Mouse (Mus musculus): ENCODE measurements around the gene Psmb4. TPM values are rescaled to one million over a fixed set of nuclear protein-coding genes. Genes with fewer than 3 reads are reported as not detected.
"Not testable (repeated sequence)": the region's sequence is repeated elsewhere in the genome, so short reads cannot be mapped to it uniquely, and the experiment has no call there.

The Psmb4 gene
- polyA plus RNA-seq, 1 experiment from 2014 or later, result 394 TPM

DNA sequence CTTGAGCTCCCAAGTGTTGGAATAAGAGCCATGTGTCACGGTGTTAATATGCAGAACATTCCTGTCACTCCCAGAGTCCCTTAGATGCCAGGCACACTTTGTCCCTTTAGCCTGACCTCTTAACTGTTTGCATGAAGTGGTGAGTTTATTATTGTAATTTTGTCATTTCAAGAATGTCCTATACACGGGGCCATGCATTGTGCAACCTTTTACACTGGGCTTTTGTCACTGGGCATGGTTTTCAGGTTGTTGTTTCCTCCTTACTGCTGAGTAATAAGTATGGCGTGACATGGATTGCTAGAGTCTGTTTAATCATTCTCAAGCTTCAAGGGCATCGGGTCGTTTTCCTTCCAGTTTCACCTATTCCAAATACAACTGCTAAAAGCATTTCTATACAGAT lies 27.0 kb upstream of the Psmb4 start:
- 50% methylated on average over 5 of the region's 5 CpGs for WGBS
- no peak for ATAC-seq (ENCODE audit: low read depth)

DNA sequence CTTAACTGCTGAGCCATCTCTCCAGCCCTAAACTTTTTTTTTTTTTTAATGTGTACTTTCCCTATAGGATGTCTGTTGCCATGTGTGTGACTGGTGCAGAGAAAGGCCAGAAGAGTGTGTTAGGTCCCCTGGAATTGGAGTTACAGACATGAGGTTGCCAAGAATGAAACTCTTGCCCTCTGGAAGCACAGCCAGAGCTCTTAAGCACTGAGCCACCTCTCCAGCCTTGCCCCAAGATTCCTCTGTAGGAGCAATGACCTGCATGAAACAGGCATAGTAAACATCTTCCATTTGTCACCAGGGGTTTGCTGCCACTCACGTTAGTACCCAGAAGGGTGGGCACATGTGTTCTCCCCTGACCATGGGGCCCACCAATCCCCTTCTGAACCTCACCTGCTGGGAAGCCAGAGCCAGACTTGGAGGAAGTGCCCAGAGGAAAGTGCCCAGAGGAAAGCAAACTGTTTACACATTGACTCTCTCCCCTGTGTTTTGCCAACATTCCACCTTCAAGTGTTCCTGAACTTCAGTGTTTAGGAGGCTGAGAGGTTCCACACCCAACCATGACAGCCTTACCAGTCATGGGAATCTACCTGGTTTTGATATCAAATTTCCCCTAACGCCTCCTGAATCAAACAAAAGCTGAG lies 24.4 kb upstream of the Psmb4 start:
- no peak for ATAC-seq (ENCODE audit: low read depth)
- Histone ChIP-seq H3K27me3 (ENCODE audit: control insufficient read depth, insufficient read depth, low read length) (no peaks in the 10 kb centered on the region), H3K9ac (replicated peaks; ENCODE audit: low read depth, low read length) (no peak overlapping the region), H3K9me3 (ENCODE audit: control insufficient read depth, low read length) (no peaks in the 10 kb centered on the region), H3K36me3 (ENCODE audit: control insufficient read depth, insufficient read depth, low read length) (no peaks in the 10 kb centered on the region), H3K27ac (ENCODE audit: low read depth, low read length) (no peak overlapping the region), H3K4me2 (ENCODE audit: low read depth, low read length) (no peak overlapping the region), H3K4me1 (ENCODE audit: control insufficient read depth, insufficient read depth, low read length) (no peaks in the 10 kb centered on the region), H3K4me3 (ENCODE audit: low read depth, low read length) (no peak overlapping the region)
- 82% methylated on average over 2 of the region's 2 CpGs for WGBS

More for the DNA sequence above, 27.0 kb upstream of the Psmb4 start:
- Histone ChIP-seq H3K4me1 (ENCODE audit: control insufficient read depth, insufficient read depth, low read length) (no peaks in the 10 kb centered on the region), H3K4me3 (ENCODE audit: low read depth, low read length) (no peak overlapping the region), H3K9ac (replicated peaks; ENCODE audit: low read depth, low read length) (no peak overlapping the region), H3K4me2 (ENCODE audit: low read depth, low read length) (no peak overlapping the region), H3K27me3 (ENCODE audit: control insufficient read depth, insufficient read depth, low read length) (no peaks in the 10 kb centered on the region), H3K36me3 (ENCODE audit: control insufficient read depth, insufficient read depth, low read length) (no peaks in the 10 kb centered on the region), H3K9me3 (ENCODE audit: control insufficient read depth, low read length) (no peaks in the 10 kb centered on the region), H3K27ac (ENCODE audit: low read depth, low read length) (no peak overlapping the region)

GRCm38 (mm10) chr3:94906482-94906881 lies 19.7 kb upstream of the Psmb4 start:
- H3K9me3 ChIP-seq (ENCODE audit: control insufficient read depth, low read length), result no peaks in the 10 kb centered on the region
- H3K27ac ChIP-seq (ENCODE audit: low read depth, low read length), result no peak overlapping the region
- no peaks in the 10 kb centered on the region for H3K36me3 ChIP-seq (ENCODE audit: control insufficient read depth, insufficient read depth, low read length)
- no peaks in the 10 kb centered on the region for H3K4me1 ChIP-seq (ENCODE audit: control insufficient read depth, insufficient read depth, low read length)
- H3K4me3 ChIP-seq (ENCODE audit: low read depth, low read length), result no peak overlapping the region
- no peaks in the 10 kb centered on the region for H3K27me3 ChIP-seq (ENCODE audit: control insufficient read depth, insufficient read depth, low read length)
- WGBS, result 55% methylated on average over 1 of the region's 1 CpGs
- H3K4me2 ChIP-seq (ENCODE audit: low read depth, low read length), result no peak overlapping the region
- no peak for ATAC-seq (ENCODE audit: low read depth)
- H3K9ac ChIP-seq (replicated peaks; ENCODE audit: low read depth, low read length), result no peak overlapping the region

GRCm38 (mm10) chr3:94904759-94905158 lies 18.0 kb upstream of the Psmb4 start:
- H3K4me1 ChIP-seq (ENCODE audit: control insufficient read depth, insufficient read depth, low read length); H3K4me2 ChIP-seq (ENCODE audit: low read depth, low read length); H3K9me3 ChIP-seq (ENCODE audit: control insufficient read depth, low read length); H3K9ac ChIP-seq (replicated peaks; ENCODE audit: low read depth, low read length); ATAC-seq (ENCODE audit: low read depth); H3K4me3 ChIP-seq (ENCODE audit: low read depth, low read length); H3K27me3 ChIP-seq (ENCODE audit: control insufficient read depth, insufficient read depth, low read length); H3K36me3 ChIP-seq (ENCODE audit: control insufficient read depth, insufficient read depth, low read length); H3K27ac ChIP-seq (ENCODE audit: low read depth, low read length): not testable (repeated sequence)
- 65% methylated on average over 3 of the region's 3 CpGs for WGBS

GRCm38 (mm10) chr3:94902747-94903146 lies 16.0 kb upstream of the Psmb4 start:
- no peaks in the 10 kb centered on the region for H3K27me3 ChIP-seq (ENCODE audit: control insufficient read depth, insufficient read depth, low read length)
- H3K9me3 ChIP-seq (ENCODE audit: control insufficient read depth, low read length), result no peaks in the 10 kb centered on the region
- H3K4me1 ChIP-seq (ENCODE audit: control insufficient read depth, insufficient read depth, low read length), result no peaks in the 10 kb centered on the region
- no peak overlapping the region for H3K4me2 ChIP-seq (ENCODE audit: low read depth, low read length)
- H3K4me3 ChIP-seq (ENCODE audit: low read depth, low read length), result no peak overlapping the region
- ATAC-seq (ENCODE audit: low read depth), result peak; percentile 31; the same call in 1 of the 2 replicates
- 18% methylated on average over 7 of the region's 7 CpGs for WGBS
- H3K27ac ChIP-seq (ENCODE audit: low read depth, low read length), result no peak overlapping the region
- H3K9ac ChIP-seq (replicated peaks; ENCODE audit: low read depth, low read length), result no peak overlapping the region
- no peaks in the 10 kb centered on the region for H3K36me3 ChIP-seq (ENCODE audit: control insufficient read depth, insufficient read depth, low read length)

- no peaks in the 10 kb centered on the region for H3K4me1 ChIP-seq (ENCODE audit: control insufficient read depth, insufficient read depth, low read length)
- WGBS, result 79% methylated on average over 3 of the region's 3 CpGs
- H3K4me3 ChIP-seq (ENCODE audit: low read depth, low read length), result no peak overlapping the region
- no peak for ATAC-seq (ENCODE audit: low read depth)
- H3K27ac ChIP-seq (ENCODE audit: low read depth, low read length), result no peak overlapping the region
- no peak overlapping the region for H3K4me2 ChIP-seq (ENCODE audit: low read depth, low read length)
- H3K36me3 ChIP-seq (ENCODE audit: control insufficient read depth, insufficient read depth, low read length), result no peaks in the 10 kb centered on the region
- H3K27me3 ChIP-seq (ENCODE audit: control insufficient read depth, insufficient read depth, low read length), result no peaks in the 10 kb centered on the region
- H3K9me3 ChIP-seq (ENCODE audit: control insufficient read depth, low read length), result no peaks in the 10 kb centered on the region
- H3K9ac ChIP-seq (replicated peaks; ENCODE audit: low read depth, low read length), result no peak overlapping the region
Observed at GRCm38 (mm10) chr3:94894076-94894475, 7.3 kb upstream of the Psmb4 start.

DNA sequence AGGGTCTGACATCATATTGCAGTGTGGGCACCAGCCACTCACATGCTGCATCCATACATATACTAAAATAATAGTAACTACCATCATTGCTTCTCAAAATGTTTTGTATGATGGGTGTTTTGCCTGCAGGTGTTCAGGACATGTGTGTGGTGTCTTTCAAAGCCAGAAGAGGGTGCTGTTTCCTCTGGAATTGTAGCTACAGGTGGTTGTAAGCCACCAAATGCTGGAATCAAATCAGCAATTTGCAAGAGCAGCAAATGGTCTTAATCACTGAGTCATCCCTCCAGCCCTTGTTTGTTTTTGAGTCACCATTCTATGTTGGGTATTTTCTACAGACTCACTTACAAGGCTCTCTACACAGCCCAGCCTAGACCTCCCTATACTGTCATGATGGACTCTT lies 1.8 kb upstream of the Psmb4 start:
- no peak overlapping the region for H3K27ac ChIP-seq (ENCODE audit: low read depth, low read length)
- H3K4me2 ChIP-seq (ENCODE audit: low read depth, low read length), result no peak overlapping the region
- ATAC-seq (ENCODE audit: low read depth), result no peak
- H3K9ac ChIP-seq (replicated peaks; ENCODE audit: low read depth, low read length), result no peak overlapping the region
- H3K4me1 ChIP-seq (ENCODE audit: control insufficient read depth, insufficient read depth, low read length), result peaks cover 9% of the 10 kb centered on the region
- no peaks in the 10 kb centered on the region for H3K27me3 ChIP-seq (ENCODE audit: control insufficient read depth, insufficient read depth, low read length)
- no peaks in the 10 kb centered on the region for H3K9me3 ChIP-seq (ENCODE audit: control insufficient read depth, low read length)
- H3K4me3 ChIP-seq (ENCODE audit: low read depth, low read length), result no peak overlapping the region
- peaks cover 15% of the 10 kb centered on the region; the same call in 1 of the 2 replicates for H3K36me3 ChIP-seq (ENCODE audit: control insufficient read depth, insufficient read depth, low read length)

DNA sequence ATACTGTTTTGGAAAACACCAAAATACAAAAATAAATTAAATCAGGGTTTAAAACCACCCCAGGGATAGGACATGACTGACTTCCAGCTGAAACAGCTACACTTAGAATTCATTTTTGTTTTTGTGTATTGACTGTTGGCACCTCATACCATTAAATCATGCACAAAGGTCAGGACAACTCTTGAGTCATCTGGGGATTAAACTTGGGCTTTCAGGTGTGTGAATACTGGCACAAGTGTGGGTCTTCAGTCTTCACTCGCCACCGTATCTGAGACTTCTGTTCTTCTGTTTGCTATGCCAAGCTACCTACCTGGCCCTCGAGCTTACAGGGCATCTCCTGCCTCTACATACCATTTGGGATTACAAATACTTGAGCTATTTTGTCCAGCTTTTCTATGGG lies 4.2 kb downstream of the Psmb4 start:
- no peak overlapping the region for H3K4me2 ChIP-seq (ENCODE audit: low read depth, low read length)
- no peaks in the 10 kb centered on the region for H3K27me3 ChIP-seq (ENCODE audit: control insufficient read depth, insufficient read depth, low read length)
- H3K4me3 ChIP-seq (ENCODE audit: low read depth, low read length), result no peak overlapping the region
- peaks cover 9% of the 10 kb centered on the region for H3K4me1 ChIP-seq (ENCODE audit: control insufficient read depth, insufficient read depth, low read length)
- no peak overlapping the region for H3K9ac ChIP-seq (replicated peaks; ENCODE audit: low read depth, low read length)
- H3K9me3 ChIP-seq (ENCODE audit: control insufficient read depth, low read length), result no peaks in the 10 kb centered on the region
- ATAC-seq (ENCODE audit: low read depth), result no peak
- WGBS, result 86% methylated on average over 3 of the region's 3 CpGs
- peaks cover 71% of the 10 kb centered on the region for H3K36me3 ChIP-seq (ENCODE audit: control insufficient read depth, insufficient read depth, low read length)
- H3K27ac ChIP-seq (ENCODE audit: low read depth, low read length), result no peak overlapping the region

- no peaks in the 10 kb centered on the region for H3K9me3 ChIP-seq (ENCODE audit: control insufficient read depth, low read length)
- no peaks in the 10 kb centered on the region for H3K27me3 ChIP-seq (ENCODE audit: control insufficient read depth, insufficient read depth, low read length)
- no peak overlapping the region for H3K9ac ChIP-seq (replicated peaks; ENCODE audit: low read depth, low read length)
- WGBS, result 74% methylated on average over 4 of the region's 4 CpGs
- peaks cover 78% of the 10 kb centered on the region for H3K36me3 ChIP-seq (ENCODE audit: control insufficient read depth, insufficient read depth, low read length)
- H3K27ac ChIP-seq (ENCODE audit: low read depth, low read length), result no peak overlapping the region
- ATAC-seq (ENCODE audit: low read depth), result no peak
- H3K4me2 ChIP-seq (ENCODE audit: low read depth, low read length), result no peak overlapping the region
- no peak overlapping the region for H3K4me3 ChIP-seq (ENCODE audit: low read depth, low read length)
- H3K4me1 ChIP-seq (ENCODE audit: control insufficient read depth, insufficient read depth, low read length), result peaks cover 5% of the 10 kb centered on the region
Observed at GRCm38 (mm10) chr3:94881840-94882239, 4.9 kb downstream of the Psmb4 start.
